Mouse (Mus musculus): ENCODE results near the gene Cmpk2. TPM values are rescaled to one million over a fixed set of nuclear protein-coding genes. Genes with fewer than 3 reads are reported as not detected.

Gene Cmpk2
- polyA plus RNA-seq, 1 experiment from 2014 or later: 10.0 TPM

Other genes with a start within 250 kb of the Cmpk2 start
- 27.2 and 29.1 TPM in 2 replicates for gene Rnf144a, start 54.0 kb upstream of the Cmpk2 start, polyA plus RNA-seq (2014; fragmentation: Nextera tagmentation; extraction: Ambion mirVana)
- gene Rsad2, start 12.8 kb upstream of the Cmpk2 start, polyA plus RNA-seq (2014; fragmentation: Nextera tagmentation; extraction: Ambion mirVana): 0.42 and 1.1 TPM in 2 replicates